15 mouse cellular contexts compared by ENCODE assay signal in genomic region chr3:157255863-157256262, GRCm38 (mm10).
DNase-seq lines count a peak whose midpoint lies in the region; ATAC-seq lines count a peak whose summit lies in the region.
"Had no signal": no experiment of that assay in that cellular context is flagged by ENCODE, and none has a peak within 500 bp of the region (broad histone marks: within the 10 kb centered on the region; RNA-seq: fewer than 3 reads in every experiment).

No protein-coding gene starts in this region.

- no peaks in the 10 kb centered on the region for H3K36me3 ChIP-seq in hindbrain, embryonic 11.5 days (ENCODE audit: control insufficient read depth, insufficient read depth, low read length)
- no peaks in the 10 kb centered on the region for H3K36me3 ChIP-seq in hindbrain, embryonic 16.5 days (ENCODE audit: control insufficient read depth, insufficient read depth, low read length)
- H3K36me3 ChIP-seq: neural tube, embryonic 13.5 days had no signal

- H3K27ac ChIP-seq in hindbrain, embryonic 11.5 days (ENCODE audit: low read depth, low read length) = no peak overlapping the region
- H3K27ac ChIP-seq in hindbrain, embryonic 16.5 days (ENCODE audit: low read depth, low read length) = no peak overlapping the region
- H3K27ac ChIP-seq: neural tube, embryonic 13.5 days had no signal

- no peaks in the 10 kb centered on the region for H3K9me3 ChIP-seq in hindbrain, embryonic 11.5 days (ENCODE audit: control insufficient read depth, low read length)
- H3K9me3 ChIP-seq in hindbrain, embryonic 16.5 days (ENCODE audit: control insufficient read depth, low read length) = no peaks in the 10 kb centered on the region
- H3K9me3 ChIP-seq: neural tube, embryonic 13.5 days had no signal

- peak; percentile 54; the same call in 1 of the 2 replicates for ATAC-seq in hindbrain, embryonic 11.5 days (ENCODE audit: low FRiP score)
- ATAC-seq in hindbrain, embryonic 16.5 days = no peak

- no peak overlapping the region for H3K4me2 ChIP-seq in hindbrain, embryonic 11.5 days (replicated peaks; ENCODE audit: low read depth, low read length)
- H3K4me2 ChIP-seq in hindbrain, embryonic 16.5 days (ENCODE audit: low read length) = no peak overlapping the region
- H3K4me2 ChIP-seq: lung, embryonic 14.5 days; neural tube, embryonic 13.5 days had no signal

- DNase-seq in cerebellum, adult 9-10 months = peak; percentile 26
- DNase-seq in cerebellum, adult 11-12 months = no peak
- DNase-seq in hindbrain, embryonic 11.5 days (ENCODE audit: low spot score) = no peak
- DNase-seq in right cerebral cortex, adult 2 months (ENCODE audit: low spot score in 2 of 2) = peak; percentile 23 to 29
- no peak for DNase-seq in right cerebral cortex, postnatal 14 days
- no peak for DNase-seq in ovary, adult 18-20 months (ENCODE audit: low spot score)
- DNase-seq in lung, postnatal 4 days = no peak
- DNase-seq: adrenal gland, postnatal 10 days; kidney, postnatal 25 days; liver; lung, embryonic 14.5 days; right cerebral cortex, postnatal 4 days; thymus, postnatal 14 days had no signal

- no peak overlapping the region for H3K4me3 ChIP-seq in hindbrain, embryonic 11.5 days (ENCODE audit: low read depth, low read length)
- H3K4me3 ChIP-seq in hindbrain, embryonic 16.5 days (ENCODE audit: low read length) = no peak overlapping the region
- H3K4me3 ChIP-seq: neural tube, embryonic 13.5 days had no signal

- H3K27me3 ChIP-seq in hindbrain, embryonic 11.5 days (ENCODE audit: control insufficient read depth, insufficient read depth, low read length) = no peaks in the 10 kb centered on the region
- H3K27me3 ChIP-seq in hindbrain, embryonic 16.5 days (replicated peaks; ENCODE audit: control insufficient read depth, insufficient read depth, low read length) = no peaks in the 10 kb centered on the region
- H3K27me3 ChIP-seq: neural tube, embryonic 13.5 days had no signal

- no peak overlapping the region for H3K9ac ChIP-seq in hindbrain, embryonic 11.5 days (ENCODE audit: low read depth, low read length)
- no peak overlapping the region for H3K9ac ChIP-seq in hindbrain, embryonic 16.5 days (ENCODE audit: low read depth, low read length)
- H3K9ac ChIP-seq: lung, embryonic 14.5 days; neural tube, embryonic 13.5 days had no signal

- H3K4me1 ChIP-seq in hindbrain, embryonic 11.5 days (replicated peaks; ENCODE audit: control insufficient read depth, insufficient read depth, low read length) = no peaks in the 10 kb centered on the region
- peaks cover 3% of the 10 kb centered on the region; the same call in 1 of the 2 replicates for H3K4me1 ChIP-seq in hindbrain, embryonic 16.5 days (ENCODE audit: control insufficient read depth, insufficient read depth, low read depth, low read length)

- WGBS in hindbrain, embryonic 11.5 days = 44% methylated on average over 3 of the region's 3 CpGs
- WGBS in hindbrain, embryonic 16.5 days = 37% methylated on average over 3 of the region's 3 CpGs

Comparison
In these comparisons a context has a peak if more than half of its experiments do, and no peak if none do; other contexts are left out.
1. DNase-seq: peak in cerebellum, adult 9-10 months (single experiment) and right cerebral cortex, adult 2 months (2 of 2); none in cerebellum, adult 11-12 months (single experiment), hindbrain, embryonic 11.5 days (single experiment), right cerebral cortex, postnatal 14 days (single experiment), ovary, adult 18-20 months (single experiment) and lung, postnatal 4 days (0 of 2).